Mouse (Mus musculus) small intestine, adult 2 months (tissue): ENCODE measurements at regions not wholly inside any gene's neighbourhood (a gene's known extent, or its start where the extent isn't known, plus 50 kb on each side); places are given as distances from the start of the nearest gene placed in this dataset.

ENCODE experiments used
- CTCF ChIP-seq: fragments of 200-500 bp; IDR thresholded peaks from 2 replicates; pipeline ENCODE4 v1.5.1; 2012; ENCODE audit warnings: low read depth, mild to moderate bottlenecking, control low read depth, inconsistent platforms, low read length, moderate library complexity, mixed read lengths; ENCODE audit not compliant: insufficient replicate concordance, insufficient read length; ENCODE audit errors: extremely low read depth
- POLR2A ChIP-seq: fragments of 200-500 bp; IDR thresholded peaks from 2 replicates; pipeline ENCODE4 v1.6.1; 2012; ENCODE audit warnings: low read depth, mild to moderate bottlenecking, control low read depth, inconsistent platforms, low read length, moderate library complexity

GRCm38 (mm10) chr2:45356021-45356420, 238.8 kb upstream of the Zeb2 start:
- TF ChIP-seq POLR2A (no peak), CTCF (no peak)
